Mouse (Mus musculus) forebrain, embryonic 16.5 days (tissue): ENCODE measurements around the gene Fdxr. TPM values are rescaled to one million over a fixed set of nuclear protein-coding genes. Genes with fewer than 3 reads are reported as not detected.

ENCODE experiments used
- ATAC-seq: fragments of 200-750 bp; cut with Nextera tagmentation; 2 replicates; pipeline ENCODE4 v1.8.0; 2017; ENCODE audit warnings: mild to moderate bottlenecking, moderate library complexity
- H3K27ac ChIP-seq: fragments of 300-500 bp; sonication (generic); 2 replicates; pipeline ENCODE4 v1.5.1; 2014; ENCODE audit warnings: low read length, control low read depth
- H3K27me3 ChIP-seq: fragments of 300-500 bp; sonication (generic); replicated peaks from 2 replicates; pipeline ENCODE4 v1.6.1; 2014; ENCODE audit warnings: low read length; ENCODE audit not compliant: control insufficient read depth, insufficient read depth
- H3K36me3 ChIP-seq: fragments of 300-500 bp; sonication (generic); 2 replicates; pipeline ENCODE4 v1.6.1; 2014; ENCODE audit not compliant: control insufficient read depth, insufficient read depth
- H3K4me1 ChIP-seq: fragments of 300-500 bp; sonication (generic); replicated peaks from 2 replicates; pipeline ENCODE4 v1.6.1; 2014; ENCODE audit warnings: low read length; ENCODE audit not compliant: control insufficient read depth, insufficient read depth
- H3K4me2 ChIP-seq: fragments of 300-500 bp; sonication (generic); 2 replicates; pipeline ENCODE4 v1.6.1; 2014; ENCODE audit warnings: mild to moderate bottlenecking, low read length, control low read depth
- H3K4me3 ChIP-seq: fragments of 300-500 bp; sonication (generic); replicated peaks from 2 replicates; pipeline ENCODE4 v1.5.1; 2014; ENCODE audit warnings: mild to moderate bottlenecking, low read length, control low read depth
- H3K9ac ChIP-seq: fragments of 300-500 bp; sonication (generic); replicated peaks from 2 replicates; pipeline ENCODE4 v1.6.1; 2014; ENCODE audit warnings: low read depth, low read length, control low read depth
- H3K9me3 ChIP-seq: fragments of 300-500 bp; sonication (generic); 2 replicates; pipeline ENCODE4 v1.6.1; 2016; ENCODE audit warnings: low read length; ENCODE audit not compliant: control insufficient read depth
- WGBS: fragments of 180-500 bp; shearing (Covaris S2); extraction: QIAGEN DNeasy Blood & Tissue Kit; methylation state at CpG from one replicate; pipeline ENCODE4 v1.1.7; 2014; 5-methylcytosine and 5-hydroxymethylcytosine counted together
- polyA plus RNA-seq: library from polyadenylated mRNA; unstranded; fragments of >200 nt; fragmentation: Nextera tagmentation; extraction: Ambion mirVana; gene quantifications from 2 replicates; pipeline ENCODE4 v1.2.1, GENCODE M21; 2015

Fdxr gene
- polyA plus RNA-seq, 1 experiment from 2014 or later = 26.9 TPM

DNA sequence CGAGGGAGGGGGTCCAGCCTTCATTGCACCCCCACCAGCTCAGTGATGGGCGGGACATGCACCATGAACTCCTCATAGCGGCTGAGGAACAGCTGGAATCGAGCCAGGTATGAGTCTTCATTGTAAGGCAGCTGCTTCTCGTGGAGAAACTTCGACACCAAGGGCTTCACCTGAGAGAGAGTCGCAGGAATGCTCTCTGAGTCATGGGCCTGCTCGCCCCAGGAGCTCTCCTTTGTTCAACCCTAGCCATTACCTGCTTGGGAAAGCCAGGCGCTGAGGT, 6.6 kb upstream of the Fdxr start:
- H3K4me3 ChIP-seq = no peak overlapping the region
- no peaks in the 10 kb centered on the region for H3K27me3 ChIP-seq
- H3K27ac ChIP-seq = no peak overlapping the region
- no peak for ATAC-seq
- H3K36me3 ChIP-seq = no peaks in the 10 kb centered on the region
- WGBS = 71% methylated on average over 9 of the region's 9 CpGs
- no peaks in the 10 kb centered on the region for H3K9me3 ChIP-seq
- H3K4me2 ChIP-seq = no peak overlapping the region
- no peak overlapping the region for H3K9ac ChIP-seq
- peaks cover 15% of the 10 kb centered on the region for H3K4me1 ChIP-seq

DNA sequence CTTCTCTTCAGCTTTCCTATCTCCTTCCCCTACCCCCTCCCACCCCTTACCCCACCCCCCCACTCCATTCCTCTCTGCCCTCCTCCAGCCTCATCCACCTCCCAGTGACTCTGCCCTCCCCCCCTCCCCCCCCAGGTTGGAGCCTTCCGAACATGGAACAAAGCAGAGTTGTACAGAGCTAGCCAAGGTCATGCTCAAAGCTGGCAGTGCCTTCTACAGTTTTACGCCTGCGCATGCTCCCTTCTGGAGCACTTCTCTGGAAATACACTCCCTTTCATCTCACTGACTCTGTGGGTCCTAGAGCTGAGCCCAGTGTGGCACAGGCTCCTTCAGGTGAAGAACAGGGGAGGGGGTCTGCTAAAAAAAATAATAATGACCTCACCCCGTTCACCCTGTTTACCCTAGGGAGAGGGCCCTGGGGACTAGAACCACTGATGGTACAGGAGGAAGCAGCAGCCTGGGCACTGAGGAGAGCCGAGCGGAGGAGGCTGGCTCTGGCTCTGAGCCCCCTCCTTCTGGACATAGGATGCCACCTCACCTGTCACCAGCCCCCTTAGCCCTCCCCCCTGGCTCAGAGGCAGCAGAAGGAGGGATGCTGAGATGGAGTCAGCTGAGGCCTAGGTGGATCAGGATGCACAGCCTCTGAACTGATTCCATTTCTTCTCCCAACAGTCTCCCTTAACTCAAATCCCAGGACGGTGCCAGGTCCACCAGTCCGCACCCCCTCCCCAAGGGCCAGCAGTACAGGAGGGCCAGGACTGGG, 6.1 kb upstream of the Fdxr start:
- H3K9ac ChIP-seq = no peak overlapping the region
- H3K9me3 ChIP-seq = no peaks in the 10 kb centered on the region
- no peak overlapping the region for H3K4me2 ChIP-seq
- no peak for ATAC-seq
- H3K27ac ChIP-seq = no peak overlapping the region
- no peaks in the 10 kb centered on the region for H3K27me3 ChIP-seq
- H3K36me3 ChIP-seq = no peaks in the 10 kb centered on the region
- H3K4me3 ChIP-seq = no peak overlapping the region
- 86% methylated on average over 8 of the region's 8 CpGs for WGBS
- H3K4me1 ChIP-seq = peaks cover 18% of the 10 kb centered on the region

DNA sequence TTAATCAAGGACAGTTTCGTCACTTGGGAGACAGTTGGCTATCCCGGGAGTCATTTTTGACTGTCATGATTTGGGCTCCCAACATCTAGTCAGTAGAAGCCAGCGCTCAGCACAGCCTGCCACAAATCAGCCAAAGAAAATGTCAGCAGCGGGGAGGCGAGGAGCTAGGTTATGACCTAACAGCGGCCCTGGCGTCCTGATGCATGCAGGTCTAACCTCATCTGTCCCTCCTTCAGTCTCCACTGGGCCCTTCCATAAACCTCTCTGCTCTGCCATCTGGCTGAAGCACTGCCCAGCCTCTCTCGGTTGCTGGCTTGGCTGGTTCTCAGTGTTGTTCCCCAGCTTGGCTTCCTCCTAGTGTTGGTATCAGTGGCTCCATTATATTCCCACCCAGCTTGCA, 5.4 kb upstream of the Fdxr start:
- H3K27ac ChIP-seq = no peak overlapping the region
- ATAC-seq = no peak
- WGBS = 78% methylated on average over 8 of the region's 8 CpGs
- no peak overlapping the region for H3K4me2 ChIP-seq
- no peaks in the 10 kb centered on the region for H3K27me3 ChIP-seq
- no peak overlapping the region for H3K9ac ChIP-seq
- no peaks in the 10 kb centered on the region for H3K36me3 ChIP-seq
- H3K4me1 ChIP-seq = peaks cover 22% of the 10 kb centered on the region
- H3K4me3 ChIP-seq = no peak overlapping the region
- H3K9me3 ChIP-seq = no peaks in the 10 kb centered on the region

DNA sequence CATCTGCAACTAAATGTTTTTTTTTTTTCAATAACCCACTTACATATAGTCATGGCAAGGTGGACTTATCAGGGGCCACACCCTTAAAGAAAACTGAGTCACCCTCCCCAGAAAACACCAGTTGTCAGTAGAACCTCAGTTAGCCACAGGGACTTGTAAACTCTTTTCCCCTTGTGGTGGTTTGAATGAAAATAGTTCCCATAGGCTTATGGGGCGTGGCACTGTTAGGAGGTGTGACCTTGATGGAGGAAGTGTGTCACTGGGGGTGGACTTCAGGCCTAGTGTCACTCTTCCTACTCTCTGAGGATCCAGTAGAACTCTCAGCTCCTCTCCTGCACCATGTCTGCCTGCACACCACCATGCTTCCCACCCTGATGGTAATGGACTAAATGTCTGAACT, 2.9 kb upstream of the Fdxr start:
- Histone ChIP-seq H3K36me3 (no peaks in the 10 kb centered on the region), H3K4me3 (no peak overlapping the region), H3K4me1 (peaks cover 20% of the 10 kb centered on the region), H3K27ac (no peak overlapping the region), H3K9me3 (no peaks in the 10 kb centered on the region), H3K9ac (no peak overlapping the region), H3K27me3 (no peaks in the 10 kb centered on the region), H3K4me2 (no peak overlapping the region)
- 55% methylated on average over 1 of the region's 1 CpGs for WGBS
- ATAC-seq = no peak

DNA sequence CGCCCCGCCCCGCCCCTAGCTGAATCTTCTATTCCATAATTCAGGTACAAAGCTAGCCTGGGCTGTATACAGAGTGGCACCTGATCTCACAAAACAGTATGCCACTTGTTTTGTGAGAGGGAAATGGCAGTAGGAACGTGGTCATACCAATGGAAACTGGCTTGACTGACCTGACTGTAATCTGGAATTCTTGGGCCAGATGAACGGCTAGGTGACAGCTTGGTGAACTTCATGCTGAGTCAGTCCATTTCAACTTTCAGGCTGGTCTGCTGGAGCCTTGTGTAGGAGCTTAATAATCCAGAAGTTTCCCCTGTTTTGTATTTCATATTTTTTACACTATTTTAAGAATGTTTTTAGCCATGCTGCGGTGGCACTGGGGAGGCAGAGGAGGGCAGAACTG, 1.3 kb upstream of the Fdxr start:
- Histone ChIP-seq H3K36me3 (no peaks in the 10 kb centered on the region), H3K27ac (no peak overlapping the region), H3K4me1 (peaks cover 20% of the 10 kb centered on the region), H3K4me3 (no peak overlapping the region), H3K27me3 (no peaks in the 10 kb centered on the region), H3K9ac (no peak overlapping the region), H3K9me3 (no peaks in the 10 kb centered on the region), H3K4me2 (no peak overlapping the region)
- WGBS = 79% methylated on average over 6 of the region's 6 CpGs
- no peak for ATAC-seq

DNA sequence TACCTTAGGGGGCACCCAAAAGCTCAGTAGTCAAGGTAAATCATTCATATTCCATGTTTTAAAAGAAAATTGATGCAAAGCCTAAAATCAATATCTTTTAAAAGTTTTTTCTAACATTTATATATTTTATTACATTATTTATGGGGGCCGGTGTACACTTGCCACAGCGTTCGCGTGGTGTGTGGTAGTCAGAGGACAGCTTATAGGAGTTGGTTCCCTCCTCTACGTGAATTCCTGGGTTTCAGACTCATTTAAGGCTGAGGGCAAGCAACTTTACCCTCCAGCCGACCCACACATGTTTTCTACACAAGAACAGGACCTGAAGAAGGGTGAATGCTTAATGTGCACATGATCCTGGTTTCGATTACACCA, 740 bp upstream of the Fdxr start:
- H3K4me3 ChIP-seq = peak overlapping the region; percentile 65
- peaks cover 20% of the 10 kb centered on the region for H3K4me1 ChIP-seq
- H3K27ac ChIP-seq = peak overlapping the region; percentile 71
- peak overlapping the region; percentile 53 for H3K9ac ChIP-seq
- peak overlapping the region; percentile 59 for H3K4me2 ChIP-seq
- ATAC-seq = no peak
- H3K9me3 ChIP-seq = no peaks in the 10 kb centered on the region
- no peaks in the 10 kb centered on the region for H3K36me3 ChIP-seq
- 20% methylated on average over 7 of the region's 7 CpGs for WGBS
- no peaks in the 10 kb centered on the region for H3K27me3 ChIP-seq

DNA sequence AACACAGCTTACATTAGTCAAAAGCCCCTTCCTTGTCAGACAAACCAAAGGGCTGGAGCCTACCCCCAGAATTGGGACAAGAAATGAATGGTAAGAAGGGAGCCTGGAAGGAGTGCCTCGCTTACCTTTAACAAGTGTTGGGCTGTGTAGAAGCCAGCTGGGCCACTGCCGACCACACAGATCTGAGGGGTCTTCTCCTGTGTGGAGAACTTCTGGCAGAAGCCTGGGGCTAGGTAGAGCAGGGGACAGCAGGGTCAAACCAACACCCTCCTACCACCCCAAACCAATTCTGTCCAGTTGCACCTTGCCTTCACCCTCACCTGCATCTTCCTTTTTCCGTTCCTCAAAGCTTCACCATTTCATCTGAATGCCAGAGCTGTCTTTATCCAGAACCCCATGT, 896 bp downstream of the Fdxr start:
- Histone ChIP-seq H3K36me3 (no peaks in the 10 kb centered on the region), H3K27ac (peak overlapping the region; percentile 85; the same call in 1 of the 2 replicates), H3K4me3 (peak overlapping the region; percentile 65), H3K9me3 (no peaks in the 10 kb centered on the region), H3K4me2 (peak overlapping the region; percentile 64), H3K4me1 (peaks cover 20% of the 10 kb centered on the region), H3K9ac (peak overlapping the region; percentile 78; the same call in 1 of the 2 replicates), H3K27me3 (no peaks in the 10 kb centered on the region)
- 51% methylated on average over 3 of the region's 3 CpGs for WGBS
- ATAC-seq = no peak

DNA sequence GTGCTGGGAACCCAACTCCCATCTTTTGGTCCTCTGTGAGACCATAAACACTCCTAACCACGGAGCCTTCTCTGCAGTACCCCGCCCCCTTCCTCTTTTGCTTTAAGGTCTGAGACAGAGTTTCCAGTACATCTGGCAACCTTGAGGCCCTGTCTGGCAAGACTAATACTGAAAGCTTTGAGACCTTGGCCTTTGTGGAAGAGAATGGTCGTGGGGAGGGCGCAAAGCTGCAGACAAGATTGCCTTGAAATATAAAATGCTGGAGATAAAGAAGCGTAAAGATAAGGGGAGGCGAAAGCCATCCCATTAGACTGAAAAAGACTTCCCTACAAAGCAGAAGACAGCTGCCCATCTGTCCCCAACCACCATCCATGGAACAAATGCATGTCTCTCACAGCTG, 1.3 kb downstream of the Fdxr start:
- Histone ChIP-seq H3K4me2 (peak overlapping the region; percentile 64), H3K9me3 (no peaks in the 10 kb centered on the region), H3K9ac (no peak overlapping the region), H3K4me3 (no peak overlapping the region), H3K4me1 (peaks cover 20% of the 10 kb centered on the region), H3K36me3 (no peaks in the 10 kb centered on the region), H3K27ac (no peak overlapping the region), H3K27me3 (no peaks in the 10 kb centered on the region)
- ATAC-seq = no peak
- WGBS = 94% methylated on average over 6 of the region's 6 CpGs

DNA sequence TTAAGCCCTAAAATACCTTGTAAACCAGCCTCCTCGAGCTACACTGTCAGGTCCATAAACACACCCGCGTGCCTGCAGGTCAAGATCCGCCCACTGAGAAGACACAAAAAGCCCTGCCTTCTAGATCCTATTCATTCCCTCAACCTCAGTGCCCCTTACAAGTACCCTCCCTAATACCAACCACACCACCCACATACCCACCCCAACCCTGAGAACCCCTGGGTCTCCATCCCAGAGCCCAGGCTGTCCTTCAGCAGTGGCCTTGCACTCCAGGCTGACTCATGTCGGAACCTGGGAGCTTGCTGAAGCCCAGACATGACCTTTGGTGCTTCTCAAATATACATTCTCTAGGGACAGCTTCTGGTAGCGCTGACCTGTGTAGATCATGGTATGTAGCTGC, 2.1 kb downstream of the Fdxr start:
- H3K36me3 ChIP-seq = no peaks in the 10 kb centered on the region
- H3K9ac ChIP-seq = no peak overlapping the region
- peaks cover 24% of the 10 kb centered on the region for H3K4me1 ChIP-seq
- H3K27ac ChIP-seq = no peak overlapping the region
- H3K4me3 ChIP-seq = no peak overlapping the region
- H3K9me3 ChIP-seq = no peaks in the 10 kb centered on the region
- no peaks in the 10 kb centered on the region for H3K27me3 ChIP-seq
- WGBS = 88% methylated on average over 6 of the region's 6 CpGs
- ATAC-seq = no peak
- no peak overlapping the region for H3K4me2 ChIP-seq

DNA sequence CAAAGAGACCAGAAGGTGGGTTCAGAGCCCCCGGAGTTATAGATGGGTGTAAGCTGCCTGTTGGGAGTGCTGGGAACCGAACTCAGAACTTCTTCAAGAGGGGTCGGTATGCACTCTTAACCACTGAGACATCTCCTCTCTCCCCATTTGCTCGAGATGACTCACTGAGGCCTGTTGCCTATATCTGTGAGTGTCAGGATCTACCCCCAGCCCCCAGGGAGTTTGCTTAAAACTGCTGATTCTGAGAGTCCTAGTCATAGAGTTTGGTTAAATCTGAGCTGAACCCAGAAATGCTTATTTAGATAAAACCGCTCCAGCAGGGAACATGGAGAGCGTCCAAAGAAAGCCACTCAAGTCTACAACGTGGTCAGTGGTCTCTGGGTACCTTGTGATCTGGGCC, 2.7 kb downstream of the Fdxr start:
- H3K4me3 ChIP-seq = no peak overlapping the region
- H3K27me3 ChIP-seq = no peaks in the 10 kb centered on the region
- H3K36me3 ChIP-seq = peaks cover under 1% of the 10 kb centered on the region; the same call in 1 of the 2 replicates
- H3K4me2 ChIP-seq = no peak overlapping the region
- no peak overlapping the region for H3K27ac ChIP-seq
- H3K9me3 ChIP-seq = no peaks in the 10 kb centered on the region
- no peak overlapping the region for H3K9ac ChIP-seq
- 87% methylated on average over 7 of the region's 7 CpGs for WGBS
- peaks cover 24% of the 10 kb centered on the region for H3K4me1 ChIP-seq
- no peak for ATAC-seq
